Mouse (Mus musculus) frontal cortex, postnatal 36 days (tissue): ENCODE measurements around the gene Pip5k1b.
A peak's percentile ranks its signal among the peaks of the same experiment; 100 is the strongest.

Experiments
- DNase-seq, 2 experiments: peaks; one replicate each; pipeline ENCODE4 v3.0.0; 2022; ENCODE audit warnings: low spot score in 2 of 2

Gene Pip5k1b

GRCm38 (mm10) chr19:24259390-24260351 lies 296.0 kb downstream of the Pip5k1b start:
- peak in 1 of 2 experiments; percentile 28 for DNase-seq

DNA sequence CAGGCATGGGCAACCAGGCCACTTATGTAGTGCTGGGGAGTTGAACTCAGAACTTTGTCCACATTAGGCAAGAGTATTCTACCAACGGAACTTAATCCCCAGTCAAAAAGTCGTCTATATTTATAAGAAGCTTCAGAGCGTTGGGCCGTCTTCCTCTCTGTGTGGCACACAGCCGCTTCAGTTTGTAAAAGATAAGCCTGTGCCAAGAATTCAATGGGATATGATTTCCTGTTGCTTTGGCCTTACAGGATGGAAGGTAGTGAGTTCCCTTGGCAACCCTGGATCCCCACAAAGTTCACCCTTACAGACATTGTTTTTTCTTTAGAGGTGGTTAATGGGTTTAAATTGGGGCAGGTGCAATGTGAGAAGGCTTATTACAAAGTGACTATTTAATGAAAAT lies 297.3 kb downstream of the Pip5k1b start:
- no peak for DNase-seq

GRCm38 (mm10) chr19:24257962-24258361 lies 297.7 kb downstream of the Pip5k1b start:
- DNase-seq: no peak

DNA sequence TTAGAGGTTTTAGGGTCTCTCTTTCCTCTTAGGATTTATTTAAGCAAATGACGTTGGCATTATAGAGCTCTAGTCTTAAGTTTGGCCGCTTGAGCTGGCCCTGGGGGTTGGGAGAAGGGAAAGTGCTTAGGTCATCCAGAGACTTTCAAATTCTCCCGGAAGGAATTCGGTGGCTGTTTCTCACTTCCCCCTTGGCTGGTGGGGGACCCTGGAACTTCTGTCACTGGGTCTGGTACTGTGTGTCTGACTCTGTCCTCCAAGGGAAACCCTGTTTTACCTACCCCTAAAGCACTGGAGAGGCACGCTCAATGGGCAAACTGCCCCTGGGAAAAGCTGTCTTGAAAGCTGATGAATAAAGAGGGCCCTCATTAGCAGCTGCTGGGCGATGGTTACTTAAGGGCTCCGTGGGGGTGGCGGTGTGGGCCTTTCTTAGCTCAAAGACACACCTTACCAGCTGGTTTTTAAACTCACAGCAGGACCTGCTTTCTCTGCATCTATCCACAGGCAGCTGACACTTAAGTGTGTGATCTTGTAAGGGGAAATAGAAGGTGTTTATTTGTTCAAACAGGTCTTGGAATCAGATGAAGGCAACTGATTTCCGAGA lies 301.9 kb downstream of the Pip5k1b start:
- DNase-seq: no peak

DNA sequence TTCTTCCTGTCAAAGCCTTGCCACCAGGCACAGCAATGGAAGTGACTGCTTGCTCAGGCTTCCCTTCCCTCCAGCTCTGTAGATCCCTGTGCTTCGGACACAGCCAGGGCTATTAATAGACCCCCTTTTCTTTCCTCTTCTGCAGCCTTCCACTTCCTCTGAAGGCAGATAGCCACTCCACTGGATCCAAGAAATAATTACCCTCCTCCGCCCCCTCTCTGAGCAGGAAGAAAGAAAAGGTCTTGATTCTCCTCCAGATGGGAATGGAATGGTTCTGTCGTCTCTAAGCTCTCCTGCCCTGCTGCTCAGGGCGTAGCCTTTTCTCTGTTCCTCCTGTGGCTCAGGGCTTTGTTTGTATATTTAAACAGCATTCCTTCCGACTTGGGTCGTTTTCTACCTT lies 303.8 kb downstream of the Pip5k1b start:
- no peak for DNase-seq
